Mouse (Mus musculus): ENCODE results near the gene Apc2. TPM values are rescaled to one million over a fixed set of nuclear protein-coding genes. Genes with fewer than 3 reads are reported as not detected.

Apc2 gene
- polyA plus RNA-seq, 1 experiment from 2014 or later, result 8.7 TPM

DNA sequence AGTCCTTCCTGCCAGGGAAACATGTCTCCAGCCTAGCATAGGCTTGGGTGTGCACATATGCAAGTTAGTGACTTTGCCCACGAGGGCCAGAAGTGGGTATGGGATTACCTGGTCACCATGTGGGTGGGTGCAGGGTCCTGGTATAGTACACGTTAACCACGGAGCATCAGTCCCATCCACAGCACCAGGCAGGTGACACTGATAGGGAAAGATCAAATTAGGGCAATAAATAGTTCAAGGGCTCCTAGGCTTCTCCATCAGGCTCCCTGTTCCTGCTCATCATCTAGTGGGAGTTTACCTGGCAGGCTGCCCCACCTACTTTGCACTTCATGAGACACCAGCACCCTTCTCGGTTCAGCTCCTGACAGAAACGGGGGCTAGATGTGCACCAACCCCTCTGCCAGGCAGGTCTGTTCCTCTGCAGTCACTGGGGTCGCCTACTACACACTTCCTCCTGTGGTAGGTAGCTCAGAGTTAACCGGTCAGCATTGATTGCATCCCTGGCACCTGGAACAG is 931 bp upstream of the Apc2 start:
- 47% methylated on average over 7 of the region's 7 CpGs for WGBS
- peaks cover 13% of the 10 kb centered on the region for H3K36me3 ChIP-seq (ENCODE audit: control insufficient read depth, insufficient read depth, low read length)
- H3K27me3 ChIP-seq (ENCODE audit: control insufficient read depth, insufficient read depth, low read length), result peaks cover 17% of the 10 kb centered on the region
- ATAC-seq (ENCODE audit: insufficient number of reproducible peaks, insufficient read depth, low FRiP score, low read depth), result no peak
- H3K9ac ChIP-seq (replicated peaks; ENCODE audit: low read depth, low read length), result no peak overlapping the region
- H3K9me3 ChIP-seq (ENCODE audit: control insufficient read depth, low read depth, low read length), result no peaks in the 10 kb centered on the region
- peaks cover 13% of the 10 kb centered on the region; the same call in 1 of the 2 replicates for H3K4me1 ChIP-seq (ENCODE audit: control insufficient read depth, insufficient read depth, low read length)
- no peak overlapping the region for H3K4me2 ChIP-seq (replicated peaks; ENCODE audit: low read depth, low read length)
- H3K4me3 ChIP-seq (ENCODE audit: low read depth, low read length), result no peak overlapping the region
- no peak overlapping the region for H3K27ac ChIP-seq (ENCODE audit: low read length)

DNA sequence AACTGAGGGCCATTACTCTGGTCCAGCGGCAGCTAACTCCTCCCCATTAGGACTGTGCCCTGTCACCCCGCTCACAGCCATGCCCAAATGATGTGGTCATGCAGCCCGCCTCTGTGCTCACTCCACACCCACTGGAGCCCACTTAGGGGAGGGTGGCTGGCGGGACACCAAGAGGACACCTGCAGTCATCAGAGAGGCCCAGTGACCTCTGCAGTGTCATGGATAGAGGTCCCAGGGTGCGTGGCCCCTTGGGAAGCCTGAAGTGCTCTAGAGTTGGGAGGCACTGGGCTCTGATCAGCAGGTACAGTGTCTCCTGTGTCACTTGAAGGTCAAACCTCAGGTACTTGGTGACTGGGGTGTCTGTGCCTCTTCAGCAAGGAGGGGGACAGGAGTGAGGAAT is 1.0 kb downstream of the Apc2 start:
- Histone ChIP-seq H3K4me1 (ENCODE audit: control insufficient read depth, insufficient read depth, low read length) (peaks cover 13% of the 10 kb centered on the region; the same call in 1 of the 2 replicates), H3K4me3 (ENCODE audit: low read depth, low read length) (no peak overlapping the region), H3K4me2 (replicated peaks; ENCODE audit: low read depth, low read length) (0 out of 2 replicates have a peak overlapping the region, but pooled peaks have one; percentile 52), H3K27me3 (ENCODE audit: control insufficient read depth, insufficient read depth, low read length) (peaks cover 33% of the 10 kb centered on the region), H3K27ac (ENCODE audit: low read length) (no peak overlapping the region), H3K9me3 (ENCODE audit: control insufficient read depth, low read depth, low read length) (no peaks in the 10 kb centered on the region), H3K9ac (replicated peaks; ENCODE audit: low read depth, low read length) (no peak overlapping the region), H3K36me3 (ENCODE audit: control insufficient read depth, insufficient read depth, low read length) (peaks cover 13% of the 10 kb centered on the region)
- ATAC-seq (ENCODE audit: insufficient number of reproducible peaks, insufficient read depth, low FRiP score, low read depth), result no peak
- 74% methylated on average over 5 of the region's 5 CpGs for WGBS

DNA sequence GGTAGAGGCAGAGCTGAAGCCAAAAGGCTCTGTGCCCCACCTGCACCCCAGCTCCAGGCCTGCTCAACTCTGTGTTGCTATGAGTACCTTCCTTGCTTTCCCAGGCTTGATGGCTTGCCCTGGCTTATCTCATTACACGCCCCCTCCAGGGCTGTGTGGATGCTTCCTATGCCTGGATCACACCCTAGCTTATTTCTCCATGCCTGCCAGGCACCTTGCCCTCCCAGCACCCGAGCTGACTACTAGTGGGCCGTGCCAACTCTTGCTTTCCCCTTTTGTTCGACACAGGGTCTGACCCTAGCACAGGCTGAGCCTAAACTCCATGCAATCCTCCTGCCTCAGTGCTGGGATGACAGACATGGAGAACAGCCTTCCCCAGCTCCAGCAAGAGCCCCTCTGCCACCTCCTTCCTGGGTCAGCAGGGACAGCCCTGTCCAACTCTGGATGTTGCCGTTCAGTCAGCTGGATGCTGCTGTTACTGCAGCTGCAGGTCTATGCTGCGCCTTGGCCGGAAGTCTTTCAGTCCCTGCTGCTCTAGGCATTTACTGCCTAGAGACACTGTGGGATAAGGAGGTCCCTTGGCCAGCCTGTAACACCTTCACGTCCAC is 1.9 kb downstream of the Apc2 start:
- Histone ChIP-seq H3K9me3 (ENCODE audit: control insufficient read depth, low read depth, low read length) (no peaks in the 10 kb centered on the region), H3K27ac (ENCODE audit: low read length) (no peak overlapping the region), H3K9ac (replicated peaks; ENCODE audit: low read depth, low read length) (no peak overlapping the region), H3K4me3 (ENCODE audit: low read depth, low read length) (no peak overlapping the region), H3K4me1 (ENCODE audit: control insufficient read depth, insufficient read depth, low read length) (peaks cover 21% of the 10 kb centered on the region; the same call in 1 of the 2 replicates), H3K36me3 (ENCODE audit: control insufficient read depth, insufficient read depth, low read length) (peaks cover 13% of the 10 kb centered on the region), H3K4me2 (replicated peaks; ENCODE audit: low read depth, low read length) (no peak overlapping the region), H3K27me3 (ENCODE audit: control insufficient read depth, insufficient read depth, low read length) (peaks cover 33% of the 10 kb centered on the region)
- no peak for ATAC-seq (ENCODE audit: insufficient number of reproducible peaks, insufficient read depth, low FRiP score, low read depth)
- WGBS, result 72% methylated on average over 8 of the region's 8 CpGs

DNA sequence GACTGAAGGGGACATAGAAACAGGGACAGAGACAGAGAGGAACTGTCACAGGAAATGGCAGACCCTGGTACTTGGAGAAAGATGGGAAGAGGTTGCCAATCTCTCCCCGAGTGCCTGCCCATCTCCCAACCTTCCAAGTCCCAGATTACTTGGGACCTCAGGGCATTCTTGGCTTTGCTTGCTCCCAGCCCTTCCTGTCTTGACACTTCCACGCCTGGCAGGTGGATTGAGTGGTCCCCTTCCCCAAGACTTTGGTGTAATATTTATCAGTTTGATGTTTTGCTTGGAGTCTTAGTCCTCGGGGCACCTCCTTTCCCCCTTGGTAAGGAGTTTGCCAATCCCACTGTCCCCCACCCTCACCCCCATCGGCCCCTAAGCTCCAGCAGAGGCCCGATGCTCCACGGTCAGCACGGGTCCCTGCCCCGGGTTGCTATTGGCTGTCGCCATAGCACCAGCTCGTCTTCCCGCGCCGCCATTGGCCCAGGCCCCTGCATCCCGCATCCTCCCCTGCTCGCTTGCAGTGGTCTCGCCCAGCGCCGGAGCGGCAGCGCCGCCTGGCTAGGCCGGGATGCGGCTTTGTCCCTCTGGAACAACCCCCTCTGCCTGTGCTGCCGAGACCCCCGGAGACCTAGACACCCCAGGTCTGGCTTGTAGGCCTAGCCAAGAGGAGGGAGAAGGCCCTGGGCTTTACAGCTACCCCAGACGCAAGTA is 2.9 kb downstream of the Apc2 start:
- Histone ChIP-seq H3K36me3 (ENCODE audit: control insufficient read depth, insufficient read depth, low read length) (peaks cover 13% of the 10 kb centered on the region), H3K27me3 (ENCODE audit: control insufficient read depth, insufficient read depth, low read length) (peaks cover 33% of the 10 kb centered on the region), H3K9me3 (ENCODE audit: control insufficient read depth, low read depth, low read length) (no peaks in the 10 kb centered on the region), H3K27ac (ENCODE audit: low read length) (no peak overlapping the region), H3K4me1 (ENCODE audit: control insufficient read depth, insufficient read depth, low read length) (peaks cover 19% of the 10 kb centered on the region; the same call in 1 of the 2 replicates), H3K4me2 (replicated peaks; ENCODE audit: low read depth, low read length) (no peak overlapping the region), H3K9ac (replicated peaks; ENCODE audit: low read depth, low read length) (0 out of 2 replicates have a peak overlapping the region, but pooled peaks have one; percentile 18), H3K4me3 (ENCODE audit: low read depth, low read length) (no peak overlapping the region)
- WGBS, result 3% methylated on average over 26 of the region's 26 CpGs
- no peak for ATAC-seq (ENCODE audit: insufficient number of reproducible peaks, insufficient read depth, low FRiP score, low read depth)

DNA sequence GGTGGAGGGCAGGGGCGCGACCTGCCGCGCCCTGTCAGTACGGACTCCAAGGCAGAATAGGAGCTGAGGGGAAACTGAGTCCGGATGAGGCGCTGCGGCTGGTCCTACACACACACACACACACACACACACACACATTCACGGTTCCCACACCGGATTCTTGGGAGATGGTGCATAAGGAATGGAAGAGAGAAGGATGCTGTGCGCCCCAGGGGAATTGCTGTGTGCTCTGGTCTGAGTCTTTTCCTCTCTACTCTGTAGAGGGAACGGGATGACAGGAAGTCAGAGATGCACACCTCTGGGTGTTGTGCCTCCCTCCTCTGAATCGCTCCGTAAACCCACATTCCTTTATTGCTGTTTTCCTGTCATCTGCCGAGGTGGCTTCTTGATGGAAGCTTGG is 3.5 kb downstream of the Apc2 start:
- H3K4me2 ChIP-seq (replicated peaks; ENCODE audit: low read depth, low read length), result no peak overlapping the region
- no peak overlapping the region for H3K4me3 ChIP-seq (ENCODE audit: low read depth, low read length)
- 13% methylated on average over 15 of the region's 15 CpGs for WGBS
- no peaks in the 10 kb centered on the region for H3K9me3 ChIP-seq (ENCODE audit: control insufficient read depth, low read depth, low read length)
- no peak for ATAC-seq (ENCODE audit: insufficient number of reproducible peaks, insufficient read depth, low FRiP score, low read depth)
- H3K27me3 ChIP-seq (ENCODE audit: control insufficient read depth, insufficient read depth, low read length), result peaks cover 33% of the 10 kb centered on the region
- H3K36me3 ChIP-seq (ENCODE audit: control insufficient read depth, insufficient read depth, low read length), result peaks cover 7% of the 10 kb centered on the region
- H3K27ac ChIP-seq (ENCODE audit: low read length), result no peak overlapping the region
- 0 out of 2 replicates have a peak overlapping the region, but pooled peaks have one; percentile 18 for H3K9ac ChIP-seq (replicated peaks; ENCODE audit: low read depth, low read length)
- H3K4me1 ChIP-seq (ENCODE audit: control insufficient read depth, insufficient read depth, low read length), result peaks cover 19% of the 10 kb centered on the region; the same call in 1 of the 2 replicates

DNA sequence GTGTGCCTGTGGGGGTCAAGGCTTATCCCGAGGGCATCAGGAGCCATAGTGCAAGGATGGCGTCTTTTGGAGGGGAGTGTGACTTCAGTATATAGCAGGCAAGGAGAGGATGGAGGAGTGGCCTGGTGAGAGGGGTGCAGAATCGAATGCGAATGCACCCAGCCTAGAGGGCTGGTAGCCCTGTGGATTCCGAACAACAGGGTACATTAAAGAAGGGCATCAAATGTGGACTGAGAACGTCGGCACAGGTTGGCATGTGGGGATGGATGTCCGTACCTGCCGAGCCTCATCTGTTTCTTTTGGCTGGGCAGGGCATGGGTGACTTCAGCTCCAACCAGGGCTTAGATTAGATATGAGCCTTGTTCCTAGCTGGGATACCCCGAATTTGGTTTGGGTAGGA is 4.0 kb downstream of the Apc2 start:
- WGBS, result 56% methylated on average over 10 of the region's 10 CpGs
- ATAC-seq (ENCODE audit: insufficient number of reproducible peaks, insufficient read depth, low FRiP score, low read depth), result no peak
- peaks cover 37% of the 10 kb centered on the region for H3K27me3 ChIP-seq (ENCODE audit: control insufficient read depth, insufficient read depth, low read length)

DNA sequence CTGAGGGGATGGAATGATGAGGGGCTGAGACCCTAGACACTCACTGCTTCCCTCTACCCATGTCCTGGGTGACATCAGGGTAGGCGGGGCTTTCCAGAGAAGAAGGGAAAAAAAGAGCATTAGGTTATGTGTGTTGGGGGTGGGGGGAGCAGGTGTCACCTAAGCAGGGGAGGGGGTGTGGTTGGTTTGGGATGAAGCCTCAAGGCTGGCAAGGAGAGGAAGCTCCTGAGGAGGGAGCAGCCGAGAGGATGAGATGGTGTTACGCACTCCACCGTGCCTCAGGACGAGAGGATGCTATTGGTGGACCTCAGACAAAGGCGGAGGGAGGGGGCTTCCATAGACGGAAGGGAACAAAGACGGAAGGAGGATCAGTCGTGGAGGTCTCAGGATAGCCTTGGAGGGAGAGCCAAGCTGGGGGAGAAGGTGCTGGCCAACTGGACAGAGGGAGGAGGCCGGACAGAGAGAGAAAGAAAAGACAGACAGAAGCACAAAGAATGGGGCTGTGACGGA is 5.0 kb downstream of the Apc2 start:
- Histone ChIP-seq H3K36me3 (ENCODE audit: control insufficient read depth, insufficient read depth, low read length) (no peaks in the 10 kb centered on the region), H3K4me3 (ENCODE audit: low read depth, low read length) (no peak overlapping the region), H3K4me2 (replicated peaks; ENCODE audit: low read depth, low read length) (no peak overlapping the region), H3K9me3 (ENCODE audit: control insufficient read depth, low read depth, low read length) (no peaks in the 10 kb centered on the region), H3K4me1 (ENCODE audit: control insufficient read depth, insufficient read depth, low read length) (peaks cover 12% of the 10 kb centered on the region; the same call in 1 of the 2 replicates), H3K27ac (ENCODE audit: low read length) (no peak overlapping the region), H3K9ac (replicated peaks; ENCODE audit: low read depth, low read length) (no peak overlapping the region), H3K27me3 (ENCODE audit: control insufficient read depth, insufficient read depth, low read length) (peaks cover 45% of the 10 kb centered on the region)
- WGBS, result 36% methylated on average over 11 of the region's 11 CpGs
- no peak for ATAC-seq (ENCODE audit: insufficient number of reproducible peaks, insufficient read depth, low FRiP score, low read depth)

More for the DNA sequence above, 4.0 kb downstream of the Apc2 start:
- H3K9me3 ChIP-seq (ENCODE audit: control insufficient read depth, low read depth, low read length), result no peaks in the 10 kb centered on the region
- H3K4me2 ChIP-seq (replicated peaks; ENCODE audit: low read depth, low read length), result no peak overlapping the region
- H3K9ac ChIP-seq (replicated peaks; ENCODE audit: low read depth, low read length), result no peak overlapping the region
- no peak overlapping the region for H3K27ac ChIP-seq (ENCODE audit: low read length)
- peaks cover 19% of the 10 kb centered on the region; the same call in 1 of the 2 replicates for H3K4me1 ChIP-seq (ENCODE audit: control insufficient read depth, insufficient read depth, low read length)
- H3K4me3 ChIP-seq (ENCODE audit: low read depth, low read length), result no peak overlapping the region
- peaks cover 2% of the 10 kb centered on the region for H3K36me3 ChIP-seq (ENCODE audit: control insufficient read depth, insufficient read depth, low read length)

DNA sequence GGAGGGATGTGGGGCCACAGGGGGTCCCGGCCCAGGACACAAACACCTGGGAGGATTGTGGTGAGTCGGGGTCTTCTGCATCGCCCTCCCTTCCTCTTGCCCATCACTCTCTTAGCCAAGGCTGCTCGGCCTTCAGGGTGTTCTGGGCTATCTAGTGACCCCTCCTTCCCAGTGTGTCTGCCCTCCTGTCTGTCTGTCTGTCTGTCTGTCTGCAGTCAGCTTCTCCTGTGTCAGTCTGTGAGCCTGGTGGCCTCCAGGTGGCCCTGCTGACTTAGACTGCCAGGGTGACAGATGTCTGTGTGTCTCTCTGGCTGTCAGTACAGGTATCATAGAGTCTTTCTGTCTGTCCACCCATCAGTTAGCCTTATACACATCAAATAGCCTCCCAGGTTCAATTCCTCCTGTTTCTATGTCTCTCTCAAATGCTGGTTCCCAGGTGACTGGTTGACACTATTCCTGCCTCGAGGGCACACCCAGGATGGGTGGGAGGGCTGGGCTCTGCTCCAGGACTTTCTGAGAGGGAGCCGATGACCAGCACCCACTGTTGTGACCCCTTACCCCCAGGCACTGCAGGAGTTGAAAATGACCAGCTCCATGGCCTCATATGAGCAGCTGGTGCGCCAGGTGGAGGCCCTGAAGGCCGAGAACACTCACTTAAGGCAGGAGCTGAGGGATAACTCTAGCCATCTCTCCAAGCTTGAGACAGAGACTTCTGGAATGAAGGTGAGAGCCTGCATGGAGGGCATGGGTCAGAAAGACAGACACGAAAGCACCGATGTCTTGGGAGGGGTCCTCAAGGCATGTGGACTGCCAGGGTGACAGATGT is 5.7 kb downstream of the Apc2 start:
- Histone ChIP-seq H3K4me1 (ENCODE audit: control insufficient read depth, insufficient read depth, low read length) (peaks cover 8% of the 10 kb centered on the region; the same call in 1 of the 2 replicates), H3K4me2 (replicated peaks; ENCODE audit: low read depth, low read length) (no peak overlapping the region), H3K27ac (ENCODE audit: low read length) (no peak overlapping the region), H3K27me3 (ENCODE audit: control insufficient read depth, insufficient read depth, low read length) (peaks cover 45% of the 10 kb centered on the region), H3K36me3 (ENCODE audit: control insufficient read depth, insufficient read depth, low read length) (no peaks in the 10 kb centered on the region), H3K9ac (replicated peaks; ENCODE audit: low read depth, low read length) (no peak overlapping the region; the same call in 1 of the 2 replicates), H3K4me3 (ENCODE audit: low read depth, low read length) (no peak overlapping the region), H3K9me3 (ENCODE audit: control insufficient read depth, low read depth, low read length) (no peaks in the 10 kb centered on the region)
- WGBS, result 83% methylated on average over 10 of the region's 10 CpGs
- ATAC-seq (ENCODE audit: insufficient number of reproducible peaks, insufficient read depth, low FRiP score, low read depth), result no peak
